Mouse (Mus musculus) liver, adult 2 months (tissue): ENCODE measurements around the gene Frmpd3.

Experiments used
- CTCF ChIP-seq: fragments of 200-500 bp; IDR thresholded peaks from 2 replicates; pipeline ENCODE4 v1.5.1; 2011; ENCODE audit warnings: low read depth, low read length, control low read depth
- POLR2A ChIP-seq: fragments of 200-500 bp; IDR thresholded peaks from 2 replicates; pipeline ENCODE4 v1.6.1; 2011; ENCODE audit warnings: low read length, control low read depth; ENCODE audit not compliant: insufficient read depth; ENCODE audit errors: extremely low read depth

- TF ChIP-seq POLR2A (no peak), CTCF (no peak)
Measured at GRCm38 (mm10) chrX:140399986-140400385, 57.9 kb downstream of the Frmpd3 start.
